Mouse (Mus musculus) CH12.LX (cell line): Measurements from ENCODE around the gene Tmem212. TPM values are rescaled to one million over a fixed set of nuclear protein-coding genes. Genes with fewer than 3 reads are reported as not detected.

Experiments used
- DNase-seq: peaks from one replicate; pipeline ENCODE4 v3.0.0-alpha.2; 2013; ENCODE audit errors: extremely low read depth
- H3K27ac ChIP-seq: 2 replicates; pipeline ENCODE4 v1.5.1; 2012; ENCODE audit warnings: low read depth, mild to moderate bottlenecking, control low read depth, moderate library complexity; ENCODE audit not compliant: insufficient read depth
- H3K27me3 ChIP-seq: replicated peaks from 2 replicates; pipeline ENCODE3; 2012; ENCODE audit warnings: inconsistent platforms
- H3K36me3 ChIP-seq, 2 experiments: replicated peaks in 1 of 2; 2 replicates each; pipeline versions ENCODE3 to v1.6.1; 2012; ENCODE audit warnings: inconsistent platforms in 1 of 2, low read length in 1 of 2, mild to moderate bottlenecking in 1 of 2, mixed read lengths in 1 of 2, moderate library complexity in 1 of 2; ENCODE audit not compliant: control insufficient read depth in 1 of 2, insufficient read depth in 1 of 2
- H3K4me1 ChIP-seq, 2 experiments: 2 replicates each; pipeline ENCODE4 v1.6.1; 2012; ENCODE audit warnings: inconsistent platforms in 1 of 2, moderate library complexity in 1 of 2; ENCODE audit not compliant: insufficient read depth in 2 of 2, control insufficient read depth in 1 of 2
- H3K4me2 ChIP-seq: 2 replicates; pipeline ENCODE4 v1.6.1; 2012; ENCODE audit warnings: low read depth, mild to moderate bottlenecking, control low read depth; ENCODE audit not compliant: poor library complexity, insufficient read depth, severe bottlenecking
- H3K4me3 ChIP-seq, 3 experiments: fragments of 150-350 bp in 1 of 3; sonication (generic) in 1 of 3; replicated peaks in 1 of 3; 2 replicates each; pipeline versions ENCODE3 to v1.5.1; 2011 to 2012; ENCODE audit warnings: low read depth in 2 of 3, low read length in 2 of 3, mild to moderate bottlenecking in 2 of 3, moderate library complexity in 2 of 3, control low read depth in 1 of 3, improper control_type of control experiment in 1 of 3, inconsistent platforms in 1 of 3, mixed read lengths in 1 of 3; ENCODE audit not compliant: poor library complexity in 1 of 3
- H3K79me2 ChIP-seq: replicated peaks from 2 replicates; pipeline ENCODE4 v1.6.1; 2012; ENCODE audit warnings: mild to moderate bottlenecking, moderate library complexity; ENCODE audit not compliant: control insufficient read depth, poor library complexity, insufficient read depth, severe bottlenecking; ENCODE audit errors: extremely low read depth
- H3K9ac ChIP-seq: 2 replicates; pipeline ENCODE4 v1.6.1; 2012; ENCODE audit warnings: low read depth, mild to moderate bottlenecking, control low read depth, moderate library complexity; ENCODE audit not compliant: insufficient read depth
- H3K9me3 ChIP-seq: replicated peaks from 2 replicates; pipeline ENCODE3; 2012; ENCODE audit warnings: low read length, inconsistent platforms, mixed read lengths
- BHLHE40 ChIP-seq: IDR thresholded peaks from 2 replicates; pipeline ENCODE4 v1.6.1; 2011; ENCODE audit warnings: mild to moderate bottlenecking, low read depth, low read length, improper control_type of control experiment
- CHD2 ChIP-seq: IDR thresholded peaks from 2 replicates; pipeline ENCODE4 v1.6.1; 2011; ENCODE audit warnings: low read length, improper control_type of control experiment
- CTCF ChIP-seq, 2 experiments: IDR thresholded peaks in 1 of 2; conservative IDR thresholded peaks in 1 of 2; 2 replicates each; pipeline ENCODE4 v1.5.1; 2011 to 2012; ENCODE audit warnings: low read depth in 2 of 2, low read length in 2 of 2, improper control_type of control experiment in 1 of 2, inconsistent platforms in 1 of 2, mild to moderate bottlenecking in 1 of 2, moderate library complexity in 1 of 2
- E2F4 ChIP-seq: IDR thresholded peaks from 2 replicates; pipeline ENCODE4 v1.6.1; 2011; ENCODE audit warnings: low read depth, low read length, improper control_type of control experiment; ENCODE audit not compliant: insufficient replicate concordance
- EP300 ChIP-seq: IDR thresholded peaks from 2 replicates; pipeline ENCODE4 v1.6.1; 2011; ENCODE audit warnings: low read length, improper control_type of control experiment
- ETS1 ChIP-seq: conservative IDR thresholded peaks from 2 replicates; pipeline ENCODE4 v1.6.1; 2012; ENCODE audit warnings: low read depth, mild to moderate bottlenecking, inconsistent platforms, low read length, improper control_type of control experiment, moderate library complexity
- GABPA ChIP-seq: IDR thresholded peaks from 2 replicates; pipeline ENCODE4 v1.6.1; 2012; ENCODE audit warnings: low read depth, low read length, improper control_type of control experiment, inconsistent platforms; ENCODE audit not compliant: insufficient replicate concordance
- JUN ChIP-seq: IDR thresholded peaks from 2 replicates; pipeline ENCODE4 v1.6.1; 2011; ENCODE audit warnings: low read depth, mild to moderate bottlenecking, low read length, improper control_type of control experiment, moderate library complexity; ENCODE audit not compliant: insufficient read depth
- JUND ChIP-seq: conservative IDR thresholded peaks from 2 replicates; pipeline ENCODE4 v1.6.1; 2011; ENCODE audit warnings: low read depth, low read length, improper control_type of control experiment
- MAFK ChIP-seq: IDR thresholded peaks from 2 replicates; pipeline ENCODE4 v1.6.1; 2011; ENCODE audit warnings: low read length, improper control_type of control experiment; ENCODE audit not compliant: insufficient replicate concordance
- MAX ChIP-seq: IDR thresholded peaks from 2 replicates; pipeline ENCODE4 v1.6.1; 2011; ENCODE audit warnings: low read length, improper control_type of control experiment
- MEF2A ChIP-seq: IDR thresholded peaks from 2 replicates; pipeline ENCODE4 v1.6.1; 2014; ENCODE audit warnings: low read depth, mild to moderate bottlenecking, inconsistent platforms, low read length, improper control_type of control experiment, borderline replicate concordance
- MYC ChIP-seq: IDR thresholded peaks from 2 replicates; pipeline ENCODE4 v1.6.1; 2011; ENCODE audit warnings: low read depth, mild to moderate bottlenecking, improper control_type of control experiment, low read length
- NELFE ChIP-seq: IDR thresholded peaks from 2 replicates; pipeline ENCODE4 v1.6.1; 2011; ENCODE audit warnings: low read depth, low read length, improper control_type of control experiment
- PAX5 ChIP-seq: IDR thresholded peaks from 2 replicates; pipeline ENCODE4 v1.6.1; 2012; ENCODE audit warnings: low read length, inconsistent platforms, mixed read lengths
- POLR2A ChIP-seq: IDR thresholded peaks from 2 replicates; pipeline ENCODE4 v1.6.1; 2011; ENCODE audit warnings: low read depth, mild to moderate bottlenecking, improper control_type of control experiment, low read length
- POLR2AphosphoS2 ChIP-seq: IDR thresholded peaks from 2 replicates; pipeline ENCODE4 v1.6.1; 2011; ENCODE audit warnings: low read depth, low read length, improper control_type of control experiment
- RAD21 ChIP-seq: IDR thresholded peaks from 2 replicates; pipeline ENCODE4 v1.6.1; 2011; ENCODE audit warnings: low read depth, mild to moderate bottlenecking, low read length, improper control_type of control experiment, moderate library complexity
- RCOR1 ChIP-seq: conservative IDR thresholded peaks from 2 replicates; pipeline ENCODE4 v1.6.1; 2012; ENCODE audit warnings: low read depth, mild to moderate bottlenecking, inconsistent platforms, low read length, improper control_type of control experiment
- SMC3 ChIP-seq: IDR thresholded peaks from 2 replicates; pipeline ENCODE4 v1.6.1; 2011; ENCODE audit warnings: low read depth, low read length, improper control_type of control experiment
- TBP ChIP-seq: conservative IDR thresholded peaks from 2 replicates; pipeline ENCODE4 v1.6.1; 2011; ENCODE audit warnings: low read depth, low read length, improper control_type of control experiment
- UBTF ChIP-seq: IDR thresholded peaks from 2 replicates; pipeline ENCODE4 v1.6.1; 2012; ENCODE audit warnings: low read depth, mild to moderate bottlenecking, inconsistent platforms, low read length, improper control_type of control experiment, moderate library complexity
- USF1 ChIP-seq: IDR thresholded peaks from 2 replicates; pipeline ENCODE4 v1.6.1; 2014; ENCODE audit warnings: low read depth, mild to moderate bottlenecking, inconsistent platforms, low read length, improper control_type of control experiment
- ZC3H11A ChIP-seq: IDR thresholded peaks from 2 replicates; pipeline ENCODE4 v1.6.1; 2012; ENCODE audit warnings: low read depth, mild to moderate bottlenecking, inconsistent platforms, low read length, improper control_type of control experiment
- ZKSCAN1 ChIP-seq: IDR thresholded peaks from 2 replicates; pipeline ENCODE4 v1.6.1; 2012; ENCODE audit warnings: low read depth, inconsistent platforms, low read length, improper control_type of control experiment, borderline replicate concordance
- ZMIZ1 ChIP-seq: IDR thresholded peaks from 2 replicates; pipeline ENCODE4 v1.6.1; 2012; ENCODE audit warnings: low read depth, mild to moderate bottlenecking, inconsistent platforms, low read length, improper control_type of control experiment
- dilution Hi-C: fragments of 300-500 bp; cut with MboI; formaldehyde crosslinking; loops from 2 replicates; pipeline ENCODE4 v1.14.3; 2020; ENCODE audit warnings: low sequenced_read_pairs; ENCODE audit not compliant: extremely low pct_unique_long_range_greater_than_20kb, extremely low pct_ligation_motif_present
- in situ Hi-C: fragments of 300-500 bp; cut with MboI; formaldehyde crosslinking; loops from 3 replicates; pipeline ENCODE4 v1.14.3; 2019; ENCODE audit warnings: low sequenced_read_pairs, low pct_ligation_motif_present, low pct_unique_long_range_greater_than_20kb, mixed read lengths
- polyA plus RNA-seq: library from polyadenylated mRNA; unstranded; fragments of >175 nt; gene quantifications from 2 replicates; pipeline ENCODE4 v1.2.1, GENCODE M21; 2012; ENCODE audit warnings: low read depth; ENCODE audit not compliant: insufficient read length
- total RNA-seq, 2 experiments: library from RNA; depleted of rRNA; stranded (reverse); fragments of 300-350 nt in 1 of 2; fragments of >200 nt in 1 of 2; gene quantifications; 2 replicates each; pipeline ENCODE4 v1.2.3; 2012 to 2014

Tmem212 gene
- total and polyA plus RNA-seq, 3 experiments: not detected

DNA sequence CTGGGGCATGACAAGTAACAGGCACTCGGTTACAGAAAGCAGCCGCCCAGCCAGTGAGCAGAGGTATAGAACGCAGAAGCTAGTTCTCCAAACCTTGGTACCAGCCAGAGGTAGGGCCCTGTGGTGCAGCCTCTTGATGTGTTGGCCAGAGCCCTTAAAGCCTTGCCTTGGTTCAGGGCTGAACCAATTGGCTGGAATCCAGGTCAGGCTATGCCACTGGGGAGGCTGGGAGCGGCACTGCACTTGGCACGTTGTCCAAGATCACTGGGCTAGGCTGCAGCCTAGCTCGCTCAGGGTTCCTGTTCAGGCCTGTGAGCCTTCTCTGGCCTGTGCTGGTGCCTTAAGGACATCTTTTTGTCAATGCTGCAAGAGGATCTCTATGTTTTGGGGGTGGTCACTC, 34.6 kb downstream of the Tmem212 start:
- Histone ChIP-seq H3K4me3 (no peak overlapping the region), H3K79me2 (no peaks in the 10 kb centered on the region), H3K9me3 (peaks cover 76% of the 10 kb centered on the region), H3K4me1 (no peaks in the 10 kb centered on the region), H3K4me2 (no peak overlapping the region), H3K9ac (no peak overlapping the region), H3K27ac (no peak overlapping the region), H3K36me3 (no peaks in the 10 kb centered on the region), H3K27me3 (no peaks in the 10 kb centered on the region)
- in situ Hi-C loops (no loop called here), dilution Hi-C loops (no loop called here)
- no peak for DNase-seq
- TF ChIP-seq GABPA: no peak
- TF ChIP-seq JUND: no peak
- TF ChIP-seq PAX5: no peak
- TF ChIP-seq ETS1: no peak
- TF ChIP-seq USF1: no peak
- TF ChIP-seq EP300: no peak
- TF ChIP-seq E2F4: no peak
- TF ChIP-seq ZC3H11A: no peak
- no peak for TF ChIP-seq SMC3
- TF ChIP-seq TBP: no peak
- TF ChIP-seq NELFE: no peak
- no peak for TF ChIP-seq ZMIZ1
- no peak for TF ChIP-seq JUN
- no peak for TF ChIP-seq BHLHE40
- TF ChIP-seq MYC: no peak
- TF ChIP-seq CHD2: no peak
- no peak for TF ChIP-seq CTCF (conservative IDR thresholded peaks at IDR 0.05 in 1 of 2, IDR thresholded peaks at IDR 0.05 in 1 of 2; ENCODE audit: low read depth in 2 of 2, low read length in 2 of 2)
- TF ChIP-seq, all 38 proteins: peak for 0

- no peak overlapping the region for H3K9ac ChIP-seq
- in situ Hi-C loops (no loop called here), dilution Hi-C loops (no loop called here)
- H3K4me1 ChIP-seq: no peaks in the 10 kb centered on the region
- no peak for TF ChIP-seq USF1
- no peak for TF ChIP-seq RCOR1
- TF ChIP-seq RAD21: no peak
- no peak for TF ChIP-seq MEF2A
- no peak for TF ChIP-seq ZC3H11A
- TF ChIP-seq JUND: no peak
- no peak for TF ChIP-seq ZKSCAN1
- no peak for TF ChIP-seq MAFK
- TF ChIP-seq CTCF (conservative IDR thresholded peaks at IDR 0.05 in 1 of 2, IDR thresholded peaks at IDR 0.05 in 1 of 2; ENCODE audit: low read depth in 2 of 2, low read length in 2 of 2): no peak
- no peak for TF ChIP-seq POLR2AphosphoS2
- TF ChIP-seq UBTF: no peak
- TF ChIP-seq E2F4: no peak
- no peak for TF ChIP-seq MAX
- no peak for TF ChIP-seq BHLHE40
- no peak for TF ChIP-seq SMC3
- TF ChIP-seq NELFE: no peak
- TF ChIP-seq POLR2A: no peak
- TF ChIP-seq EP300: no peak
- no peak overlapping the region for H3K27ac ChIP-seq
- DNase-seq: no peak
- H3K79me2 ChIP-seq: no peaks in the 10 kb centered on the region
- H3K36me3 ChIP-seq: no peaks in the 10 kb centered on the region
- peaks cover 74% of the 10 kb centered on the region for H3K9me3 ChIP-seq
- no peak overlapping the region for H3K4me3 ChIP-seq
- no peaks in the 10 kb centered on the region for H3K27me3 ChIP-seq
- no peak overlapping the region for H3K4me2 ChIP-seq
Measured at GRCm38 (mm10) chr3:27861086-27861485, 35.1 kb downstream of the Tmem212 start.
